Mouse (Mus musculus) forebrain, embryonic 15.5 days (tissue): ENCODE measurements around the gene Card10. TPM values are rescaled to one million over a fixed set of nuclear protein-coding genes. Genes with fewer than 3 reads are reported as not detected.

ENCODE experiments used
- ATAC-seq: fragments of 200-750 bp; cut with Nextera tagmentation; replicated peaks from 2 replicates; pipeline ENCODE4 v1.8.0; 2017; ENCODE audit warnings: mild to moderate bottlenecking, moderate TSS enrichment, moderate library complexity
- H3K27ac ChIP-seq: fragments of 300-500 bp; sonication (generic); replicated peaks from 2 replicates; pipeline ENCODE4 v1.5.1; 2015; ENCODE audit warnings: mild to moderate bottlenecking, inconsistent platforms
- H3K27me3 ChIP-seq: fragments of 300-500 bp; sonication (generic); 2 replicates; pipeline ENCODE4 v1.6.1; 2015; ENCODE audit warnings: inconsistent platforms
- H3K36me3 ChIP-seq: fragments of 300-500 bp; sonication (generic); 2 replicates; pipeline ENCODE4 v1.6.1; 2015; ENCODE audit warnings: mild to moderate bottlenecking, inconsistent platforms
- H3K4me1 ChIP-seq: fragments of 300-500 bp; sonication (generic); 2 replicates; pipeline ENCODE4 v1.6.1; 2015; ENCODE audit warnings: inconsistent platforms
- H3K4me2 ChIP-seq: fragments of 300-500 bp; sonication (generic); replicated peaks from 2 replicates; pipeline ENCODE4 v1.6.1; 2015; ENCODE audit warnings: mild to moderate bottlenecking, inconsistent platforms
- H3K4me3 ChIP-seq: fragments of 300-500 bp; sonication (generic); 2 replicates; pipeline ENCODE4 v1.5.1; 2015; ENCODE audit warnings: mild to moderate bottlenecking, inconsistent platforms
- H3K9ac ChIP-seq: fragments of 300-500 bp; sonication (generic); replicated peaks from 2 replicates; pipeline ENCODE4 v1.6.1; 2015; ENCODE audit warnings: mild to moderate bottlenecking, inconsistent platforms
- H3K9me3 ChIP-seq: fragments of 300-500 bp; sonication (generic); 2 replicates; pipeline ENCODE4 v1.6.1; 2016; ENCODE audit warnings: inconsistent platforms
- WGBS: fragments of 180-500 bp; shearing (Covaris S2); methylation state at CpG from one replicate; pipeline ENCODE4 v1.1.7; 2015; ENCODE audit warnings: mixed read lengths; 5-methylcytosine and 5-hydroxymethylcytosine counted together
- polyA plus RNA-seq: library from polyadenylated mRNA; unstranded; fragments of >200 nt; fragmentation: Nextera tagmentation; extraction: Ambion mirVana; gene quantifications from 2 replicates; pipeline ENCODE4 v1.2.1, GENCODE M21; 2015

Card10 gene
- polyA plus RNA-seq, 1 experiment from 2014 or later: 1.3 TPM

DNA sequence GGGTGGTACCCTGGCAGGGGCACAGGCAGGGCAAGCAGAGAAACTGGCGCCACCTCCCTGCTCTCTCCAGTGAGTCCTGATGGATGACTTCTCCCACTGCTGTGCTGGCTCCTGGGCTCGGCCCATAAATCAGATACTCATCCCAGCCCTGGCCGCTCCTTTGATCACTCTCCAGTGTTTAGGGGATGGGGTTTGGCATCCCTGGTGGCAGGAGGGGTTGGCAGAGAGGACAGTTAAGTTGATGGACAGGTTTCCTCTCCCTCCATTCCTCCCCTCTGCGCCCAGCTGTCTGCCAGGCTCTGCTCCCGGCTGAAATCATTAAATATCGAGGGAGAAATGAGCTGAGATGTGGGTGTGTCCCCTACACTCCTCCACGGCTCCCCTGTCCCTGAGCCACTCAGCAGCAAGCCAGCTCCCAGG is 66.2 kb downstream of the Card10 start:
- Histone ChIP-seq H3K9ac (peak overlapping the region; percentile 21; the same call in 1 of the 2 replicates), H3K27me3 (no peaks in the 10 kb centered on the region), H3K9me3 (no peaks in the 10 kb centered on the region), H3K27ac (peak overlapping the region; percentile 97), H3K4me1 (peaks cover 33% of the 10 kb centered on the region), H3K4me2 (0 out of 2 replicates have a peak overlapping the region, but pooled peaks have one; percentile 33), H3K36me3 (no peaks in the 10 kb centered on the region), H3K4me3 (no peak overlapping the region)
- WGBS: 9% methylated on average over 7 of the region's 7 CpGs
- ATAC-seq: peak; percentile 53

DNA sequence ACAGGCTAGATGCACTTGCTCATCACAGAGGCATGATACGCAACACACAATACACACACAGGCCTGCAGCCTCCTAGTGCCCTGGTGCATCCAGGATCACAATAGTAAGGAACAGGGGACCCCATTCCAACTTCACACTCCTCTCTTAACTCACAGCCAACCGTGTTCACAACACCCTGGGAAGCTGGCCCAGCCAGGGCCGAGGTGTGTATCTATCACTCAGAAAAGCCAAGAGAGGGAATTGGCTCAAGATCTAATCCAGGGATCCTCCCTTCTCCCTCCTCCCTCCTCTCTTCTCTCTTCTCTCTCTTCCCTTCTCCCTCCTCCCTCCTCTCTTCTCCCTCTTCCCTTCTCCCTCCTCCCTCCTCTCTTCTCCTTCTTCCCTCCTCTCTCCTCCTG is 66.7 kb downstream of the Card10 start:
- H3K9me3 ChIP-seq: no peaks in the 10 kb centered on the region
- peak; percentile 47 for ATAC-seq
- H3K36me3 ChIP-seq: no peaks in the 10 kb centered on the region
- no peak overlapping the region; the same call in none of the 2 replicates for H3K9ac ChIP-seq
- H3K27ac ChIP-seq: peak overlapping the region; percentile 97
- H3K4me2 ChIP-seq: peak overlapping the region; percentile 33; the same call in 1 of the 2 replicates
- peaks cover 33% of the 10 kb centered on the region for H3K4me1 ChIP-seq
- WGBS: 38% methylated on average over 3 of the region's 3 CpGs
- no peak overlapping the region for H3K4me3 ChIP-seq
- no peaks in the 10 kb centered on the region for H3K27me3 ChIP-seq

DNA sequence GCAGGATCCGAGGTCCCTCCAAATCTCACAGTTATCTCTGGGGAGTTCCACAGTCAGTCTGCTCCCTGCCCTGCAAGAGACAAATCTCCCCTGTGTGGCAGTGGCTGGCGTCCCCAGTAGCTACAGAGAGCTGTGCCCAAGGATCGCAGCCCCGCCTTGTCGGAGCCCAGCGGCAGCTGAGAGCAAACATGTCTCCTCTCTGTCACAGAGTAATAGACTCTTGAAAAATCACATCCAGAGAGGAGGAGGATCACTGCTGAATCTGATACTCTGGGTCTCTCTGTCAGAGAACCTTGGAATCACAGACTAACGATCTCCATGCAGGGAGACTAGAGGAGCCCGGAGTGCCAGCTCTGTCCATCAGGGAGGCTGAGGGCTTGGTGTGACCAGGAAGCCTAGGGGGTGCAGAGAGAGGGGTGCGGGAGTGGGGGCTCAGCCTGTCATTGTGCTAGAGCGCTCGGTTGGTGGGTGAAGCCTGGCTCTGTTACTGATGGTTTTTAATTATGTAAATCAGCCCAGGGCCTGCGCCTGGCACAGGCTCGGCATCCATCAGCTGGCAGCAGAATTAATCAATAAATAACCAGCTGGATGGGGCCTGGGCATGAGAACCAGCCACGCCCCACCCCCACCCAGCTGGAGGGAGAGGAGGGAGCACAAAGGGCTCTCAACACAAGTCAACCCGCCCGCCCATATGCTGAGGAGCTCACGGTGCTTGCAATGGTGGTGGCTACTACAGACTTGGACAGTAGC is 67.2 kb downstream of the Card10 start:
- 9% methylated on average over 17 of the region's 17 CpGs for WGBS
- Histone ChIP-seq H3K27ac (peak overlapping the region; percentile 97), H3K4me1 (peaks cover 33% of the 10 kb centered on the region), H3K4me2 (peak overlapping the region; percentile 33), H3K36me3 (no peaks in the 10 kb centered on the region), H3K9ac (peak overlapping the region; percentile 28), H3K27me3 (no peaks in the 10 kb centered on the region), H3K9me3 (no peaks in the 10 kb centered on the region), H3K4me3 (0 out of 2 replicates have a peak overlapping the region, but pooled peaks have one; percentile 3)
- ATAC-seq: peak; percentile 91

DNA sequence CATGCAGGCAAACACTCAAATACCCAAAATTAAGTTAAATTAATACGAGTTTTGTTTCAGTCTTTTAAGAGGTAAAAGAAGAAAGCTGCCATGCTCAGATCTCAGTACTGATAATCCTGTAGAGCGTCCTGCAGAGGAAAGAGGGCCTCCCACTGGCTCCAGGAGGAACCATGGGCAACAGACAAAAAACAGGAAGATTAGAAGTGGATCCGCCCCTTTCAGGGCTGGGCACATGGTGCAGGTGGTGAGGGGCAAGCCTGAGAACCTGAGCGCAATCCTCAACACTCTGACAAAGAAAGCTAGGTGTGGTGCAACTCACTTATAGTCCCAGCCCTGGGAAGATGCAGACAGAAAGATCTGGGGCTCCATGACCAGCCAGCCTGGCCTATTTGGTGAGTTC is 71.0 kb downstream of the Card10 start:
- no peaks in the 10 kb centered on the region for H3K9me3 ChIP-seq
- no peak overlapping the region for H3K9ac ChIP-seq
- no peak overlapping the region for H3K27ac ChIP-seq
- peaks cover 26% of the 10 kb centered on the region for H3K4me1 ChIP-seq
- no peaks in the 10 kb centered on the region for H3K36me3 ChIP-seq
- 40% methylated on average over 4 of the region's 4 CpGs for WGBS
- no peak overlapping the region for H3K4me3 ChIP-seq
- H3K27me3 ChIP-seq: no peaks in the 10 kb centered on the region
- ATAC-seq: no peak
- no peak overlapping the region for H3K4me2 ChIP-seq

DNA sequence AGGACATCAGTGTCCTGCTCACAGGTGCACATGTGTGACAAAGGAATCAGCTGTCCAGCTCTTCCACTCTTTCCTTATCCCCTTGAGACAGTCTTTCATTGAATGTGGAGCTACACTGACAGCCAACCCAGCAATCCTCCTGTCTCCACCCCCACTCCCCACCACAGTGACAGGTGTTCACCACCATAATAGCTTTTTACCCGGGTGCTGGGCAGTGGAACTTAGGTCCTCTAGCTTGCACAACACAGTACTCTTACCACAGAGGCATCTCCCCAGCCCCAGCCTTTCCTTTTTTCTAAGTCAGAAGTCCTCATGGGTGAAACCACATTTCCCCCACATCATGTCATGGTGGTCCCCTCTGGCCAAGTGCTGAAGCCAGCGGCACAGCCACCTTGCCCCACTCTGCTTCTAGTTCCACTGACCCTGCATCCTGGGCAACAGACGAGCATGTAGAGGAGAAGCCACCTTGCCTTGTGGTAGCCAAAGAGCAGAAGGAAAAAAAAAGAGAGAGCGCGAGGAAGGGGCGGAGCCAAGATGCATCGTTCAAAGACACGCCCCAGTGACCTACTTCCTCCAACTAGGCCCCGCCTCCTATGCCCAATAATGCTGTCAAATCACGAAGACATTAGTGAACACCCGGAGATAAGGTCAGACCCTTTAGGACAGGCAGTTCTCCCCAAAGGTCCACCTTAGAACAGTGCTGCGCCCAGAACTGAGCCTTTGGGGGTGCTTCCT is 72.4 kb downstream of the Card10 start:
- ATAC-seq: no peak

DNA sequence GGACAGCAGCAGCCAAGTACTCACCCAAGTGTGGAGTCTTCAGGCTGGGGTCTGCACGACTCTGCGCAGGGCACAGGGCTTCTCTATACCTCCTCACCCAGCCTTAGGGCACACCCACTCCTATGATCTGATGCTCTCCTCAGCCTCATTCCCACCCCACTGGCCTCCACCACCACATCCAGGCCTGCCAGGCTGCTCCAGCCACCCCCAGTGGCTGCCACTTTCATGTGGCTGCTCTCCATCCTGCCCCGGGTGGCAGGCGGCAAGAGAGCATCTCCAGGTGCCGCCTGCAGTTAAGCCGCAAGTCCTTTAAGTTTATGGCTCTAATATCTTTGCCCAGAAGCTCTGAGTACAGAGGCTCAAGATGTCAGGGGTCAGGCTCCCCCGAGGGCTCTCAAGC is 76.1 kb downstream of the Card10 start:
- no peak overlapping the region for H3K4me3 ChIP-seq
- H3K4me1 ChIP-seq: no peaks in the 10 kb centered on the region
- H3K27ac ChIP-seq: no peak overlapping the region
- no peaks in the 10 kb centered on the region for H3K36me3 ChIP-seq
- H3K4me2 ChIP-seq: no peak overlapping the region
- no peak for ATAC-seq
- 71% methylated on average over 7 of the region's 7 CpGs for WGBS
- no peaks in the 10 kb centered on the region for H3K9me3 ChIP-seq
- no peak overlapping the region for H3K9ac ChIP-seq
- H3K27me3 ChIP-seq: no peaks in the 10 kb centered on the region

More for the DNA sequence above, 72.4 kb downstream of the Card10 start:
- Histone ChIP-seq H3K27me3 (no peaks in the 10 kb centered on the region), H3K27ac (no peak overlapping the region), H3K4me3 (no peak overlapping the region), H3K36me3 (no peaks in the 10 kb centered on the region), H3K4me1 (peaks cover 12% of the 10 kb centered on the region), H3K9me3 (no peaks in the 10 kb centered on the region), H3K9ac (no peak overlapping the region), H3K4me2 (no peak overlapping the region)
- WGBS: 87% methylated on average over 12 of the region's 12 CpGs

Other genes with a start within 250 kb of the Card10 start
- gene Rac2, start 230.3 kb downstream of the Card10 start, polyA plus RNA-seq: 3.1 and 7.5 TPM in 2 replicates
- 4.1 and 5.3 TPM in 2 replicates for gene Cyth4, start 206.0 kb downstream of the Card10 start, polyA plus RNA-seq
- gene Elfn2, start 84.3 kb downstream of the Card10 start, polyA plus RNA-seq: 6.2 and 6.8 TPM in 2 replicates
- 77.9 and 85.9 TPM in 2 replicates for gene Mfng, start 29.6 kb downstream of the Card10 start, polyA plus RNA-seq
- 7.6 and 9.0 TPM in 2 replicates for gene Cdc42ep1, start 39.6 kb upstream of the Card10 start, polyA plus RNA-seq
- gene Lgals2, start 52.5 kb upstream of the Card10 start, polyA plus RNA-seq: not detected in 2 replicates
- 60.3 and 62.0 TPM in 2 replicates for gene Gga1, start 74.1 kb upstream of the Card10 start, polyA plus RNA-seq
- gene Gm49510, start 96.6 kb upstream of the Card10 start, polyA plus RNA-seq: not detected in 2 replicates
- 3.6 and 5.9 TPM in 2 replicates for gene Sh3bp1, start 96.7 kb upstream of the Card10 start, polyA plus RNA-seq
- gene Pdxp, start 110.9 kb upstream of the Card10 start, polyA plus RNA-seq: 99.5 and 101 TPM in 2 replicates
- gene Lgals1, start 123.7 kb upstream of the Card10 start, polyA plus RNA-seq: 61.7 and 66.5 TPM in 2 replicates
- 57.4 and 59.3 TPM in 2 replicates for gene Nol12, start 131.9 kb upstream of the Card10 start, polyA plus RNA-seq
- gene Triobp, start 144.7 kb upstream of the Card10 start, polyA plus RNA-seq: 43.3 and 49.9 TPM in 2 replicates
- gene H1f0, start 225.4 kb upstream of the Card10 start, polyA plus RNA-seq: 470 and 489 TPM in 2 replicates
- not detected in 2 replicates for gene Galr3, start 238.8 kb upstream of the Card10 start, polyA plus RNA-seq